Mouse (Mus musculus) CH12F3 (cell line): ENCODE data around the gene Crygn.

ENCODE experiments used
- in situ Hi-C: fragments of 300-500 bp; cut with MboI; formaldehyde crosslinking; loops from 2 replicates; pipeline ENCODE4 v1.14.3; 2020; ENCODE audit warnings: low sequenced_read_pairs

Gene Crygn

DNA sequence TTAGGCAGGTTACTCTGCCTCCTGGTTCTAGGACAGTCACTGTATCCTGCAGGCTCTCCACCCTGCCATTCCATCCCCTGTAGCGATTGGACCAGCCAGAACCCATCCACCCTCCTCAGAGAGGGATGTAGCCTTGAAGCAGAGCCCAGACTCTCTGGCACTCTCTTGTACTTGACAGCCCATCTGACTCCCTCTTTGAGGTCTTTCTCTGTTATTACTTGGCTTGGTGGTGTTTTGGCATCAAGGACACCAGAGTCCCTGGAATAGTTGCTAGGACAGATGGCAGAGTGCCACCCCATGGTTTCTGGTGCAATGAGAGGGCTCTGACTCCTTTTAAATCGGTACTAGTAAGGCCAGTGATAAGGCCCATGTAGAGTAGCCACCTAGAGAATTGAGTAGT lies 44.6 kb downstream of the Crygn start:
- in situ Hi-C loops: no loop called here

DNA sequence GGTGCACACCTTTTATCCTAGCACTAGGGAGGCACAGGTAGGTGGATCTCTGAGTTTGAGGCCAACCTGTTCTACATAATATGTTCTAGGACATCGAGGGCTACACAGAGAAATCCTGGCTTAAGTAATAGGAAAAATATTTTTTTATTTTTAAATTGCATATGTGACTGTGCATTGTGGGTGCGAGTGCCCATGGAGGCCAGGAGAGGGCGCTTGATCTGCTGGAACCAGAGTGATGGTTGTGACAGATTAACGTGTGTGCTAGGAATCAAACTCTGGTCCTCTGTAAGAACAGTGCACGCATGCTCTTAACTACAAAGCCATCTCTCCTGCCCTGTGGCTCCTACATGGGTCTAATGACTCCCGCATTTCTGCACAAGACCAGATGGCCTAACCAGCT lies 46.2 kb downstream of the Crygn start:
- in situ Hi-C loops: no loop called here

DNA sequence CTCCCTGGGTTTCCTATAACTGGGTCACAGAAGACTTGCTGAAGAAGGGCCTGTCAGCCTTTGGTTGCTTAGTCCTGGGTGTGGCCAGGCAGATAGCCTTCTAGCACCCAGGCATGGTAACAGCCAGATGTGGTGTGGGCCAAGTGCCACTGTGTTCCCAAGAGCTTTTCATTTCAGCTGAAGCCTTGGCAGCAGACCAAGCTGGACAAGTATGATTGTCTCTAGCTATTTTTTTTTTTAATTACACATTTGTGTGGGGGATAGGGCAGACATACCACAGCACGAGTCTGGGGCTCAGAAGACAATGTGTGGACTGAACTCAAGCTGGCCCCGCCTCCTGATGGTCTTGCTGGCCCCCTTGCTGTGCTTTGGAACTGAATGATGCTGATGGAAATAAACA lies 47.8 kb downstream of the Crygn start:
- in situ Hi-C loops: no loop called here

DNA sequence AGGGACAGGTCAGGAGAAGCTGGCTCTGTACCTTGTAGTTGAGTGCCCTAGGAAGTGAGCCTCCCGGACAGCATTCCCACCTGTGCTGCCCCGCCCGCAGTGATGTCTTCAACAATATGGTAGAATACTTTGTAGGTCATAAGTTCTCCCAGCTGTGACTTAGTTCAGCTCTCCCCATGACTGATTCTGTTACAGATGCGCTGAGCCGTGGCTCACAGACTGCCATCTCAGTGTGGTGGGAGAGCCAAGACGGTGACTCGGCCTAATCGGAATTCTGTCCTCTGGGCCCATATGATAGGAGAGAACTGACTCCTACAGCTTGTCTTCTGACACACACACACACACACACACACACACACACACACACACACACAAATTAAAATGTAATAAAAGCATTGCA lies 53.2 kb downstream of the Crygn start:
- in situ Hi-C loops: no loop called here

DNA sequence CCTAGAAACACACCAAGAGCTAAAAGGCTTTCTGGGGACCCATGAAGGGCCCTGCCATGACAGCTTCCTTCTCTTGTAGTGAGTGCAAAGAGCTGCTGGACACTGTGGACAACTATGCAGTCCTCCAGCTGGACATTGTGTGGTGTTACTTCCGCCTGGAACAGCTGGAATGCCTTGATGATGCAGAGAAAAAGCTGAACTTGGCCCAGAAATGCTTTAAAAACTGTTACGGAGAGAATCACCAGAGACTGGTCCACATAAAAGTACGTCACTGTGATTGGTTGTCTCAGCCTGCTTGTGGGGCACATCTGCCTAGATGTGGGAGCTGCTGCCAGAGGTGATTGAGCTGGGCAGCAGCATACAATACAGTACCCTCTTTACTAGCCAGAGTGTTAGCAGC lies 56.5 kb downstream of the Crygn start:
- in situ Hi-C loops: no loop called here
